Mouse (Mus musculus) C2C12 (cell line): ENCODE measurements around the gene Pnmal2.

ENCODE experiments used
- CTCF ChIP-seq: IDR thresholded peaks from one replicate; pipeline ENCODE4 v1.5.1; 2011; ENCODE audit not compliant: control insufficient read depth, insufficient read depth, insufficient read length
- MAX ChIP-seq: IDR thresholded peaks from one replicate; pipeline ENCODE4 v1.6.1; 2011; ENCODE audit warnings: mild to moderate bottlenecking, control low read depth
- MYOD1 ChIP-seq: IDR thresholded peaks from one replicate; pipeline ENCODE4 v1.6.1; 2011; ENCODE audit warnings: low read depth; ENCODE audit not compliant: control insufficient read depth, insufficient read length
- USF1 ChIP-seq: IDR thresholded peaks from one replicate; pipeline ENCODE4 v1.6.1; 2011; ENCODE audit warnings: low read depth, mild to moderate bottlenecking, control low read depth, moderate library complexity

DNA sequence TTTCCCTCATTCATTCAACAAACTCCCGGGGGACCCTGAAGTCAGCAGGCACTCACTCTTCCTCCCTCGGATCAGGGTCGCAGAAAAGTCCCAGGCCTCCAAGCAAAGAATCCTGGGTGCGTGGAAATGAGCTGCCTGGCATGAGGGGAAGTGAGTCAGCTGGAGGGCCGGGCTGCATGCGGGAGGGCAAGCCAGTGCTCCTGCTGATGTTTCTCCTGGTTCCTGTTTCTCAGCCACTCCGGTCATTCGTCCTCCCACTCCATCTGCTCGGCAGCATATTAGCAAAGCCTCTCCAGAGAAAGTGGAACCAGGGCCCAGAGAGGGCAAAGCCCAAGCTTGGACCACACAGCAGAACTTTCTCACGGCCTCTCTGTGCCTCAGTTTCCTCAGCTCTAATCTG is 34.6 kb upstream of the Pnmal2 start:
- no peak for TF ChIP-seq MYOD1
- no peak for TF ChIP-seq USF1
- TF ChIP-seq MAX, result no peak
- no peak for TF ChIP-seq CTCF
